Mouse (Mus musculus) heart, postnatal 0 days (tissue): ENCODE measurements around the gene Grik4.
"Not testable (repeated sequence)": the region's sequence is repeated elsewhere in the genome, so short reads cannot be mapped to it uniquely, and the experiment has no call there.

Experiments
- CTCF ChIP-seq: IDR thresholded peaks from 2 replicates; pipeline ENCODE4 v1.5.1; 2016; ENCODE audit warnings: antibody characterized with exemption, control low read depth, low read depth
- EP300 ChIP-seq: IDR thresholded peaks from 2 replicates; pipeline ENCODE4 v1.6.1; 2016; ENCODE audit warnings: antibody characterized with exemption, low read depth

GRCm38 (mm10) chr9:42778471-42779263 is 165.6 kb downstream of the Grik4 start:
- not testable (repeated sequence) for TF ChIP-seq CTCF, EP300
